Mouse (Mus musculus) spleen, postnatal 10 days (tissue): ENCODE measurements around the gene Crybb1.

Experiments
- DNase-seq, 2 experiments: peaks; one replicate each; pipeline ENCODE4 v3.0.0; 2021 to 2022; ENCODE audit warnings: low spot score in 2 of 2

Crybb1 gene

GRCm38 (mm10) chr5:112302310-112302709 is 46.7 kb downstream of the Crybb1 start:
- DNase-seq = no peak

- no peak for DNase-seq
These were observed 50.2 kb downstream of the Crybb1 start for GRCm38 (mm10) chr5:112305842-112306241.

- DNase-seq = no peak
These were observed 57.7 kb downstream of the Crybb1 start for GRCm38 (mm10) chr5:112313222-112313885.

GRCm38 (mm10) chr5:112316468-112316867 is 60.9 kb downstream of the Crybb1 start:
- no peak for DNase-seq

- DNase-seq = no peak
These were observed 61.7 kb downstream of the Crybb1 start for GRCm38 (mm10) chr5:112317328-112317727.
